Mouse (Mus musculus) gastrocnemius, adult 8-10 months (tissue): ENCODE data around the gene Kif1b. TPM values are rescaled to one million over a fixed set of nuclear protein-coding genes. Genes with fewer than 3 reads are reported as not detected.

Source experiments
- DNase-seq, 2 experiments: peaks; one replicate each; pipeline ENCODE4 v3.0.0; 2022; ENCODE audit warnings: low spot score in 2 of 2
- total RNA-seq, 4 experiments: library from RNA; stranded (reverse); gene quantifications; 2 replicates each; pipeline ENCODE4 v1.2.4; 2022

Gene Kif1b
- total RNA-seq, 4 experiments from 2014 or later = 281 to 318 (median 297) TPM

- no peak for DNase-seq
Observed at GRCm38 (mm10) chr4:149314275-149314837, 6.9 kb upstream of the Kif1b start.

- DNase-seq = peak in 1 of 2 experiments; percentile 52
Observed at GRCm38 (mm10) chr4:149313558-149314253, 6.2 kb upstream of the Kif1b start.

GRCm38 (mm10) chr4:149311996-149312395 is 4.5 kb upstream of the Kif1b start:
- DNase-seq = peak; percentile 18 to 48

- no peak for DNase-seq
Observed at GRCm38 (mm10) chr4:149308491-149308820, 963 bp upstream of the Kif1b start.

- DNase-seq = peak; percentile 83 to 86
Observed at GRCm38 (mm10) chr4:149306712-149307595, 539 bp downstream of the Kif1b start.

GRCm38 (mm10) chr4:149305761-149306711 is 1.5 kb downstream of the Kif1b start:
- no peak for DNase-seq

- no peak for DNase-seq
Observed at GRCm38 (mm10) chr4:149304466-149304865, 3.0 kb downstream of the Kif1b start.

GRCm38 (mm10) chr4:149303502-149303901 is 4.0 kb downstream of the Kif1b start:
- no peak for DNase-seq

GRCm38 (mm10) chr4:149302751-149303150 is 4.7 kb downstream of the Kif1b start:
- DNase-seq = no peak

GRCm38 (mm10) chr4:149302136-149302535 is 5.4 kb downstream of the Kif1b start:
- DNase-seq = no peak

GRCm38 (mm10) chr4:149296501-149296900 is 11.0 kb downstream of the Kif1b start:
- DNase-seq = no peak

GRCm38 (mm10) chr4:149292984-149293383 is 14.5 kb downstream of the Kif1b start:
- DNase-seq = no peak

GRCm38 (mm10) chr4:149291061-149291460 is 16.4 kb downstream of the Kif1b start:
- no peak for DNase-seq

- DNase-seq = no peak
Observed at GRCm38 (mm10) chr4:149290157-149290750, 17.2 kb downstream of the Kif1b start.

GRCm38 (mm10) chr4:149286287-149287137 is 21.0 kb downstream of the Kif1b start:
- DNase-seq = no peak

GRCm38 (mm10) chr4:149285691-149286090 is 21.8 kb downstream of the Kif1b start:
- no peak for DNase-seq

GRCm38 (mm10) chr4:149283018-149283417 is 24.5 kb downstream of the Kif1b start:
- no peak for DNase-seq

- DNase-seq = no peak
Observed at GRCm38 (mm10) chr4:149282025-149282738, 25.3 kb downstream of the Kif1b start.

GRCm38 (mm10) chr4:149277571-149277970 is 29.9 kb downstream of the Kif1b start:
- no peak for DNase-seq
